Mouse (Mus musculus): Measurements from ENCODE around the gene Zglp1.
"Not testable (repeated sequence)": the region's sequence is repeated elsewhere in the genome, so short reads cannot be mapped to it uniquely, and the experiment has no call there.

The Zglp1 gene

GRCm38 (mm10) chr9:21073044-21073840 lies 6.3 kb upstream of the Zglp1 start, which contains the start of the genes Gm49373 and Fdx1l:
Gm49373 (minus strand) TSS chr9:21073096.
Fdx1l (minus strand) TSS chr9:21073614.
- in situ Hi-C loops (cut with MboI; ENCODE audit: low sequenced_read_pairs) = no loop called here

DNA sequence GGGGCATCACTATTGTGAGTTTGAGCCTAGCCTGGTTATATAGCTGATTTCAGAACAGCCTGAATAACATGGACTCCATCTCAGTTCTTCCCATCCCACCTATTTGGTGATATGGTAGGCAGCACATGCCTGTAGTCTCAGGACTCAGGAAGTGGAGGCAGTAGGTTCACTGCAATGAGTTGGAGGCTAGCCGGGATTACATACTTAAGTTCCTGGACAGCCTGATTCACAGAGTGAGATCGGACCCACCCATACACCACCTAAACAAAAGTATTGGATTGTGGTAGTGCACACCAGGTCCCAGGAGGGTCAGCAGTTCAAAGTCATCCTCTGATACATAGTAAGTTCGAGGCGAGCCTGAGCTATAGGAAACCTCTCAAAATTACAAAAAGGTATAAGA lies 5.7 kb upstream of the Zglp1 start:
- in situ Hi-C loops (cut with MboI; ENCODE audit: low sequenced_read_pairs) = no loop called here

GRCm38 (mm10) chr9:21062928-21063327 lies 4.0 kb downstream of the Zglp1 start:
- in situ Hi-C loops (cut with MboI; ENCODE audit: low sequenced_read_pairs) = no loop called here

DNA sequence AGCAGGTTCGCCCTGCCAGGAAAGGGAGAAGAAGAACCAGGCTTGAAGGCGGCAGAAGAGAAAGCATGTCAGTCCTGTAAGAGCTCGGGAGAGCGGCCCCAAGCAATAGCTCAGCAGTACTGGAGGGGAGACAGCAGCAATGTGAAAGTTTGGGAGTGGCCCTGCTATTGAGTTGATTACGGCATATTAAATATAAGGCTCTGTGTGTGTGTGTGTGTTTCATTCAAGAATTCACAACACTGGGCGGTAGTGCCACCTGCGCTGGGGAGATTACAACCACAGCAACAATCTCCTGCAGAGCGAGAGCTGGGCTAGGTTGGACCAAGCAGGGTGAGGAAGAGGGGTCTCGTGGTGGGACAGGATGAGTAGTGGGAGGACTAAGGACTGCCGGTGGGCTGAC lies 15.3 kb downstream of the Zglp1 start:
- in situ Hi-C loops (cut with MboI; ENCODE audit: low sequenced_read_pairs) = no loop called here

DNA sequence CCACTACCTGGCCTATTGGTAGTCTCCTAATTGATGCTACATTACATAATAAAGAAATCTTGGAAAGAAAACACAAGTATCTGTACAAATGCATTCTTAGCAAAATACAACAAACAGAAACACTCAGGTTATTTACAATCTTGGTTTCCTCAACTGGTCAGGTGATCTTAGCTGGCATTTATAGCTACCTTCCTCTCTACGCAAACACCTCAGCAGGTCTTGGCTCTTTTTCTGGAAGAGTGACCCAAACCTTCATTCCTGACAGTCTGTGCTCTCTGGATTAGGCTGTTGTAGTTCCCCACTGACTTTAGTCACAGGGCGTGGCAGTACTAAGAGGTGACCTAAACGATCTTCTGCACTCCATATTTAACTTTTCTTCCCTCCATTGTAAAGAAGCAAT lies 21.7 kb downstream of the Zglp1 start:
- in situ Hi-C loops (cut with MboI; ENCODE audit: low sequenced_read_pairs) = no loop called here

- in situ Hi-C loops (cut with MboI; ENCODE audit: low sequenced_read_pairs) = not testable (repeated sequence)
These were observed 22.1 kb downstream of the Zglp1 start for GRCm38 (mm10) chr9:21044785-21045184.

DNA sequence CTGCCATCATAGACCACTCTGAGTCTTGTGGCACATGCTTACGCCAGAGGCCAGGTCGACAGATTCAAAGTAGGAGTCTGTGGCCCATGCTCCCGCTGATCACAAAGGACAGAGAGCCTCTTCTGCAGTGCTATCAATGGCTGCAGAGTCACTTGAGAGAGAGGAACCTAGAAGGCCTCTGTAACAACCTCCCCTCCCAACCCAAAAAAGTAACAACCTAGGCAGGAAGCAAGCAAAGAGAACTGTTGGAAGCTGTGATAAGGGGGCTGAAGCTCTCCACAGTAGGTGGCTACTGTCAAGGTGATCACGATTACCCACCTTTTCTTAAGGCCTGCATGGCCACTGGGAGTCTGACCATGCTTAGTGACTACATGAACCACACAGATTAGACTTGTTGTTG lies 23.3 kb downstream of the Zglp1 start:
- in situ Hi-C loops (cut with MboI; ENCODE audit: low sequenced_read_pairs) = no loop called here

GRCm38 (mm10) chr9:21041308-21041707 lies 25.6 kb downstream of the Zglp1 start:
- in situ Hi-C loops (cut with MboI; ENCODE audit: low sequenced_read_pairs) = no loop called here

GRCm38 (mm10) chr9:21039779-21040178 lies 27.1 kb downstream of the Zglp1 start:
- in situ Hi-C loops (cut with MboI; ENCODE audit: low sequenced_read_pairs) = no loop called here

- in situ Hi-C loops (cut with MboI; ENCODE audit: low sequenced_read_pairs) = no loop called here
These were observed 29.4 kb downstream of the Zglp1 start for GRCm38 (mm10) chr9:21037481-21037891.

DNA sequence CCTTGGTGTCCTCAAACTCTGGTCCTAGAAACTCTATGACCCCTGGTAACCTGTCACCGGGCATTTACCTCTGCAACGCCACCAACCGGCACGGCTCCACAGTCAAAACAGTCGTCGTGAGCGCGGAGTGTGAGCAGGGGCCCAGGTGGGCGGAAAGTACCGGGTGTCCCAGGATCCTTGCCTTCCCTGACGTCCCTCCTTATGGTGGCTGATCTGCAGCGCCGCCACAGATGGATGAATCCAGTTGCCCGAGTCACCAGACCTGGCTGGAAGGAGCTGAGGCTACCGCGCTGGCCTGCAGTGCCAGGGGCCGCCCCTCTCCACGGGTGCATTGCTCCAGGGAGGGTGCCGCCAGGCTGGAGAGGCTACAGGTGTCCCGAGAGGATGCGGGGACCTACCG lies 30.2 kb downstream of the Zglp1 start:
- in situ Hi-C loops (cut with MboI; ENCODE audit: low sequenced_read_pairs) = no loop called here

GRCm38 (mm10) chr9:21036161-21036560 lies 30.7 kb downstream of the Zglp1 start:
- in situ Hi-C loops (cut with MboI; ENCODE audit: low sequenced_read_pairs) = no loop called here

DNA sequence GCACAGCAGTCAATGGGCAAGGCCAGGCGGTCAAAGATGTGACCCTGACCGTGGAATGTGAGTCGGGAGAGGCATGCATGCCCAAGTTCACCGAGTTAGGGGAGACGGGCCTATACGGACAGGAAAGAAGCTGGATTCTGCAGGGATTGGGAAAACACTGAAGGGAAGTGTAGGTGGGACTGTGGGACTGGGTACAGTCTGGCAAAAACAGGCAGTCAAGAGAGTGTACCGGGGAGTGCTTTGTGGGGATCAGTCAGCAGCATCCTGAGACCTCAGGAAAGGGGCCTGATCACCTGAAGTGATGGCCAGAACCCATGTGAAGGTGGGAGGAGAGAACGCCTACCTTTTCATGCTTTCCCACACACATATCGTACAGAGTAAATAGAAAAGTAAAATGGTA lies 31.3 kb downstream of the Zglp1 start:
- in situ Hi-C loops (cut with MboI; ENCODE audit: low sequenced_read_pairs) = no loop called here

GRCm38 (mm10) chr9:21034481-21035085 lies 32.3 kb downstream of the Zglp1 start:
- in situ Hi-C loops (cut with MboI; ENCODE audit: low sequenced_read_pairs) = no loop called here

GRCm38 (mm10) chr9:21033136-21033535 lies 33.8 kb downstream of the Zglp1 start:
- in situ Hi-C loops (cut with MboI; ENCODE audit: low sequenced_read_pairs) = no loop called here

DNA sequence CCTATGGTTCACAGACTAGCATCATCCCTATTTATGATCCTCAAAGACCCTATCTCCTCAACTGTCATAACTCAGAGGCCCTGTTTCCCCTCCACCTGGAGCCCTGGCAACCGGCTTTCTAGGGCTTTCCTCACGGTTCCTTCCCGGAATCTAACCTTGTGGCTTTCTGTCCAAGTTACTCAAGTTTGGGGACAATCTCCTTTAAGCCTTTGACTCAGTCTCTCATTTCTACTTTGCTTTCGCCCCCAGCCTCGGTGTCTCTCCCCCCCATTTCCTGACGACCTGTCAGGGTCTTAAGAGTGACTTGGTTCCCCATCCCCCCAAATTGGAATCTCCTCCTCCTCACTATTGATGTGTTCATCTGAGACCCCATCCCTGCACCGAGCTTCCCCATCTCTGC lies 34.4 kb downstream of the Zglp1 start:
- in situ Hi-C loops (cut with MboI; ENCODE audit: low sequenced_read_pairs) = no loop called here

DNA sequence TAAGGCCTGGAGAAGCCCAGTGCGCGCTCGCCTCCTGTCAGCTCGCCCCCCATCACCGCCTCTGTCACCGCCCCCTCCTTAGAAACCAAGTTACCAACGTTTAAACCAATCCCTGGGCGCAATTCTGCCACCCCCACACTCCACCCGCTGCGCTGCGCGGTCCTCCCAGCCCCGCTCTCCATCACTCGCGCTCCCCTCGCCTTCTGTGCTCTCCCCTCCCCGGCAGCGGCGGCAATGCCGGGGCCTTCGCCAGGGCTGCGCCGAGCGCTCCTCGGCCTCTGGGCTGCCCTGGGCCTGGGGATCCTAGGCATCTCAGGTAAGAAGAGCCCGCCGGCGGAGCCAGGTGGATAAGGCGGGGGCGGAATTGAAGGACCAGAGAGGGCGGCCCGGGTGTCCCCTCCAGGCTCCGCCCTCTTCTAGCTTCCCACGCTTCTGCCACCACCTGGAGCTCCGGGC lies 35.0 kb downstream of the Zglp1 start, which contains the start of gene Icam5:
Gene Icam5 (plus strand): TSS at position 178 of the 456 bp plus-strand sequence.
- in situ Hi-C loops (cut with MboI; ENCODE audit: low sequenced_read_pairs) = no loop called here

- in situ Hi-C loops (cut with MboI; ENCODE audit: low sequenced_read_pairs) = no loop called here
These were observed 35.5 kb downstream of the Zglp1 start for GRCm38 (mm10) chr9:21031251-21031895.

GRCm38 (mm10) chr9:21030781-21031250 lies 36.1 kb downstream of the Zglp1 start:
- in situ Hi-C loops (cut with MboI; ENCODE audit: low sequenced_read_pairs) = no loop called here

- in situ Hi-C loops (cut with MboI; ENCODE audit: low sequenced_read_pairs) = no loop called here
These were observed 36.8 kb downstream of the Zglp1 start for GRCm38 (mm10) chr9:21030055-21030600.
